Mouse (Mus musculus) fibroblast of lung, adult 2 months (primary cell): ENCODE data around the gene Atad3a.
"Not testable (repeated sequence)": the region's sequence is repeated elsewhere in the genome, so short reads cannot be mapped to it uniquely, and the experiment has no call there.

ENCODE experiments used
- DNase-seq: peaks from one replicate; pipeline ENCODE4 v3.0.0-alpha.2; 2011; ENCODE audit warnings: low read depth

Gene Atad3a

GRCm38 (mm10) chr4:155774971-155775740, 14.3 kb upstream of the Atad3a start:
- peak; percentile 63 for DNase-seq

DNA sequence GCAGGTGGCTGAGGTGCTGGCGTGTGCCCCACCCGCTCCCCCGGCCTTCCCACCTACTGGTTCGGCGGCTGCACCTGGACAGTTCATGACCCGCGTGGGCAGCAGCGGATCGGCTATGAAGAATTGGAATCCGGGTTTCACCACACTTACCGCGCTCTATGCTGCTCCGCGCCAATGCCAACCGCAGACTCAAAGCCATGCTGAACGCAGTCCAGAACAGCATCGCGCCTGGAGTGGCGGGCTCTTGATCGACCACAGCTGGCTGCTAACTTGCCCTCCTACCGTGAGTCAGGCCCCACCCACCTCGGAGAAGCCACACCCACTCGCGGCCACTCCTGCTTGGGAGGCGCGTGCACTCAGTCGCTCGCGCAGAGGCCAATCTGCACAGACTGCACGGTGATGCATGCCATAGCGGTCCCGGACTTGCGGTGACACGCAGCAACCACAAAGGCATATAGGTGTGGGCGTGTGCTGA, 13.4 kb upstream of the Atad3a start, which contains the start of gene Vwa1:
Vwa1 (minus strand) TSS at position 419 of the 475 bp plus-strand sequence.
- DNase-seq = peak; percentile 82

DNA sequence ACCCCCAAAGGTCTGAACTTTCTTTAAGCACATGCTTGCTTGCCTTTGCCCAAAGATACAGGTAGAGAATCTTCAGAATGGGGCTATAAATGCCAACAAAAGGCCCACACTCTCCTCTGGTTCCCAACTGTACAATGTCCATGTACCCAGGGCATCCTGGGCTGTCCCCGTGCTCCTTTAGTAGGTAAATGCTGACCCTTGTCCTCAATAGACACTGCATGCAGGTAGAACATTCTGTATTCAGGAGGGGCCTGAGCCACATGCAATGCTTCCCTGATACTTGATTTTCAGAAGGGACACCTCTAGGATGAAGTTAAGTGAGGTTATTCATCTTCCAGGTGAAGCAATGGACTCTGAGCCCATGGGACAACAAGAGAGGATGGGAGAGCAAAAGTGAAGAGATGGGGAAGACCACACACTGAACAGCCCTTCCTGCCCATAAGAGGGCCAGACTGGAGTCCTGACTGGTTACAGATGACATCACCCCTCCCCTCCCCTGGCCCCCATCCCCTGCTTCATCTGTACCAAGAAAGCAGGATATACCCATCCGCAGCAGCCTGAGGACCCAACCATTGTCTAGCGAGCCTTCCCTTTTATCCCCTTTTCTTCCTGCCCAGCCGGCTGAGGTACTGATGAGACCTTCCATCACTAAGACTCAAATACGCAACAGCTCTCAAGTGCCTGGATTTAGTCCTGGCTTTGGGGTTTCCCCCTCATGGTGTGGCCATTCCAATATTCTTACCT, 12.6 kb upstream of the Atad3a start:
- DNase-seq = no peak

- no peak for DNase-seq
These were observed 11.9 kb upstream of the Atad3a start for GRCm38 (mm10) chr4:155772786-155773185.

GRCm38 (mm10) chr4:155771706-155772105, 10.8 kb upstream of the Atad3a start:
- DNase-seq = no peak

DNA sequence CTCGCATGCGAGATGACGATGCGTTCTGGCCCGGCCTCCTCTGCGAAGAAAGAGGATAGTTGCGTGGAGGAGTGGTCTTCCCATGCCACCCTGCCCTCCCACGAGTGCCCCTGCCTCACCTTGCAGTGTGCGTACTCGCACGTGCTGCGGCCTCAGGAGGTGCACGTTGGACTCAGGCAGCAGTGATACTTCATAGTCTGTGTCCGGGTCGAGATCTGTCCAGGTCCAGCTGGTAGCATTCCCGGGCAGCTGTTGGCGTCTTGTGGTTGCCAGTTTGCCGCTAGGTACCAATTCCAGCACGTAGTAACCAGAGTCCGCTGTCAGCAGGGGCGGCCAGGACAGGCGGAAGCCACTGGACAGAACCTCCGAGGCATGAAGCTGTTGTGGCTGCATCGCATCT, 9.7 kb upstream of the Atad3a start:
- DNase-seq = no peak

GRCm38 (mm10) chr4:155769880-155770512, 9.1 kb upstream of the Atad3a start:
- no peak for DNase-seq

- no peak for DNase-seq
These were observed 8.6 kb upstream of the Atad3a start for GRCm38 (mm10) chr4:155769496-155769879.

GRCm38 (mm10) chr4:155762357-155762756, 1.5 kb upstream of the Atad3a start:
- no peak for DNase-seq

- no peak for DNase-seq
These were observed 635 bp upstream of the Atad3a start for GRCm38 (mm10) chr4:155761356-155762099.

GRCm38 (mm10) chr4:155759862-155760612, 856 bp downstream of the Atad3a start:
- DNase-seq = no peak

GRCm38 (mm10) chr4:155757011-155757410, 3.9 kb downstream of the Atad3a start:
- no peak for DNase-seq

GRCm38 (mm10) chr4:155746575-155747490, 14.1 kb downstream of the Atad3a start:
- no peak for DNase-seq

GRCm38 (mm10) chr4:155746036-155746548, 14.8 kb downstream of the Atad3a start:
- no peak for DNase-seq

DNA sequence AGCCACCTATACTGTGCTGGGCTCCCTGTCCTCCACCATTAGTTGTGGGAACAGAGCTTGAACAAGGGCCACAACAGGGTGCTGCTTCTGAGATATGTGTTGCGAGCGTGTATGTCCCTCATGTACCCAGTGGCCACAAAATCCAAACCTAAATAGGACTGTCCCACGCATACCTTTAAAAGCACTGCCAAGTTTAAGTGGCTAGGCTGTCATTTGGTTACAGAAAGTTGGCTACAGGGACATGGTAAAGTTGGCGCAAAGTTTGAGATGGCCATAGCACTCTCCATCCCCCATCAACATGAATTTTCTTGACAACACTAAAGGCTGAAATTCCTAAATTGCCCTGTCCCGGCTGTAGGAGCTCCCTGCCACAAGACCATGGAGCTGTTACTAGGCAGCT, 15.8 kb downstream of the Atad3a start:
- DNase-seq = no peak

- no peak for DNase-seq
These were observed 16.4 kb downstream of the Atad3a start for GRCm38 (mm10) chr4:155744474-155744873.

- no peak for DNase-seq
These were observed 18.2 kb downstream of the Atad3a start for GRCm38 (mm10) chr4:155742684-155743083.

DNA sequence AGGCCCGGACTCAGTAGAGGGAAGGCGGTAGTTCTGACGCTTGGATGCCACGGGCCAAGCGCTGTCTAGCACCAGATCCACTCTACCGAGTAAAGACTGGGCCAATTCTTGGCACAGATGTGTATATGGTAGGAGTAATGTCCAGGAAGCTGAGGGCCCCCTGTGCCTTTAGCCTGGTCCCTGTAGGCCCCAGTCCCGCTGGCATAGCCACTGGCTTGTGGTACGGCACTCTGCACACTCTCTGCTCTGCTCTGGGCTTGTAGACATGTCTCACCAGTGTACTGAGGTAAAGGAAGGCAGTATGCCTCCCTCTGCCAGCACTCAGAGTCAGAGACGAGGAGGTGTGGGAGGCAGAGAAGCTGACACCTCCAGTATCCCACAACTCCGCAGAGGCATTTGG, 20.2 kb downstream of the Atad3a start:
- not testable (repeated sequence) for DNase-seq

DNA sequence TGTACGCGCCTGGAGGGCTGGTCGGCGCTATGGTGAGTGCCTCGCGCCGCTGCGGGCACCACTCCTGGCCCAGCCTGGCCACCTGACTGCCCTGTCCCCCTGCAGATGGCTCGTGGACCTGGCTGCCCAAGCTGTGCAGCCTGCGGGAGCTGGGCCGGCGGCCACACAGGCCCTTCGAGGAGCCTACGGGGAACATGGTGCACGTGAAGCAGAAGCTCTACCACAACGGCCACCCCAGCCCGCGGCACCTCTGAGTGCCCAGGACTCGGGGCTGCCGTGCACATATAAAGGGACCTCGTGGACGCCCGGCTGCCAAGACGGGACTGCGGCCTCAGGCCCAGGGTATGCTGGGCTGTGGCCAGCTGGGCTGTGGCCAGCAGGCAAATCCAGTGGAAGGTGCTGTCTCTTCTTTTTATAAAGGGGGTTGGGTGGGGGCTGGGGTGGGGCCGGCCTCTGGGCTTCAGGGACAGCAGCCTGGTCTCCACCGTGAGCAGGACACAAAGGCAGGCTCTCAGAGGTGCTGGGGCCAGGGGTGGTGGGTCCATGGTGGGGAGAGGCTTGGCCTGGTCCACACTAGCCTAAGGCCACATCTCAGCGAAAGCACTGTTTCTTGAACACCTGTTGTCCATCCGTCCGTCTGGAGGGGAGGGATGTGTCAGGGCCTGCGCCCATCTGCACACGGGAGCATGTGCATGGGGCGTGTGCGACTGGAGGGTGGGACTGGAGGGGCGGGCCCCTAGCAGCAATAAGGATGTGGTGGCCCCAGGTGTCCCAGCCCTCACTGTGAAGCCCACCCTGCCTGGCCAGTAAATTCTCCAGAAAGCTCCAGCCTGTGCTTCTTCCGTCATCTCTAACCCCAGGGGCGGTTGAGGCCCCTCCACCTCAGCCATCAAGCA, 20.9 kb downstream of the Atad3a start:
- DNase-seq = no peak
